Mouse (Mus musculus) limb, embryonic 14.5 days (tissue): ENCODE results near the gene Gata1. TPM values are rescaled to one million over a fixed set of nuclear protein-coding genes. Genes with fewer than 3 reads are reported as not detected.

ENCODE experiments used
- ATAC-seq: fragments of 200-750 bp; cut with Nextera tagmentation; 2 replicates; pipeline ENCODE4 v1.8.0; 2017; ENCODE audit warnings: low read depth, moderate number of reproducible peaks, moderate TSS enrichment; ENCODE audit not compliant: low FRiP score
- DNase-seq: peaks from one replicate; pipeline ENCODE4 v3.0.0-alpha.2; 2015; ENCODE audit warnings: low spot score
- H3K27ac ChIP-seq: fragments of 300-500 bp; sonication (generic); replicated peaks from 2 replicates; pipeline ENCODE4 v1.5.1; 2014; ENCODE audit warnings: low read depth, mild to moderate bottlenecking, low read length, moderate library complexity, mixed read lengths
- H3K27me3 ChIP-seq: fragments of 300-500 bp; sonication (generic); 2 replicates; pipeline ENCODE4 v1.6.1; 2014; ENCODE audit warnings: low read length, mixed read lengths; ENCODE audit not compliant: control insufficient read depth, insufficient read depth
- H3K36me3 ChIP-seq: fragments of 300-500 bp; sonication (generic); 2 replicates; pipeline ENCODE4 v1.6.1; 2014; ENCODE audit warnings: mild to moderate bottlenecking, low read length, moderate library complexity, mixed read lengths; ENCODE audit not compliant: control insufficient read depth, insufficient read depth
- H3K4me1 ChIP-seq: fragments of 300-500 bp; sonication (generic); 2 replicates; pipeline ENCODE4 v1.6.1; 2014; ENCODE audit warnings: antibody characterized with exemption, low read length, mixed read lengths; ENCODE audit not compliant: control insufficient read depth, insufficient read depth
- H3K4me2 ChIP-seq: fragments of 300-500 bp; sonication (generic); replicated peaks from 2 replicates; pipeline ENCODE4 v1.6.1; 2014; ENCODE audit warnings: low read depth, mild to moderate bottlenecking, low read length, moderate library complexity; ENCODE audit not compliant: severe bottlenecking
- H3K4me3 ChIP-seq: fragments of 300-500 bp; sonication (generic); replicated peaks from 2 replicates; pipeline ENCODE4 v1.5.1; 2014; ENCODE audit warnings: low read length
- H3K9ac ChIP-seq: fragments of 300-500 bp; sonication (generic); 2 replicates; pipeline ENCODE4 v1.6.1; 2014; ENCODE audit warnings: mild to moderate bottlenecking, low read depth, low read length, moderate library complexity; ENCODE audit not compliant: severe bottlenecking
- H3K9me3 ChIP-seq: fragments of 300-500 bp; sonication (generic); 2 replicates; pipeline ENCODE4 v1.6.1; 2016; ENCODE audit warnings: low read length; ENCODE audit not compliant: control insufficient read depth
- POLR2A ChIP-seq: fragments of 200-500 bp; IDR thresholded peaks from 2 replicates; pipeline ENCODE4 v1.8.0; 2012; ENCODE audit warnings: inconsistent platforms, mild to moderate bottlenecking, moderate library complexity, borderline replicate concordance; ENCODE audit not compliant: insufficient read depth, insufficient read length; ENCODE audit errors: extremely low read depth
- WGBS: fragments of 180-500 bp; shearing (Covaris S2); extraction: QIAGEN DNeasy Blood & Tissue Kit; methylation state at CpG from one replicate; pipeline ENCODE4 v1.1.7; 2014; 5-methylcytosine and 5-hydroxymethylcytosine counted together
- polyA plus RNA-seq, 2 experiments: library from polyadenylated mRNA; depleted of rRNA in 1 of 2; stranded (reverse) in 1 of 2; unstranded in 1 of 2; fragments of >200 nt; fragmentation: Nextera tagmentation in 1 of 2; extraction: Ambion mirVana in 1 of 2; gene quantifications; 2 replicates each; pipeline versions ENCODE4 v1.2.1 to v1.2.3; 2012 to 2014

The Gata1 gene
- polyA plus RNA-seq, 2 experiments, result 1.3 to 1.5 TPM

- no peak overlapping the region for H3K4me3 ChIP-seq
- no peak overlapping the region for H3K4me2 ChIP-seq
- H3K4me1 ChIP-seq, result no peaks in the 10 kb centered on the region
- H3K27ac ChIP-seq, result no peak overlapping the region
- no peaks in the 10 kb centered on the region for H3K27me3 ChIP-seq
- no peak for DNase-seq
- no peaks in the 10 kb centered on the region for H3K9me3 ChIP-seq
- TF ChIP-seq POLR2A, result no peak
- 71% methylated on average over 7 of the region's 7 CpGs for WGBS
- H3K9ac ChIP-seq, result no peak overlapping the region
- no peak for ATAC-seq
- no peaks in the 10 kb centered on the region for H3K36me3 ChIP-seq
Observed at GRCm38 (mm10) chrX:7963829-7964626, 13.8 kb downstream of the Gata1 start.

GRCm38 (mm10) chrX:7958868-7959267, 19.0 kb downstream of the Gata1 start:
- no peaks in the 10 kb centered on the region for H3K9me3 ChIP-seq
- ATAC-seq, result no peak

GRCm38 (mm10) chrX:7950091-7950490, 27.8 kb downstream of the Gata1 start:
- Histone ChIP-seq H3K27ac (no peak overlapping the region), H3K36me3 (no peaks in the 10 kb centered on the region), H3K4me3 (no peak overlapping the region), H3K9me3 (no peaks in the 10 kb centered on the region), H3K4me2 (no peak overlapping the region), H3K9ac (no peak overlapping the region), H3K27me3 (no peaks in the 10 kb centered on the region), H3K4me1 (no peaks in the 10 kb centered on the region)
- no peak for DNase-seq
- no peak for TF ChIP-seq POLR2A
- no peak for ATAC-seq
- 88% methylated on average over 7 of the region's 7 CpGs for WGBS

More at GRCm38 (mm10) chrX:7958868-7959267, 19.0 kb downstream of the Gata1 start:
- no peak for TF ChIP-seq POLR2A
- Histone ChIP-seq H3K9ac (no peak overlapping the region), H3K4me1 (no peaks in the 10 kb centered on the region), H3K27ac (no peak overlapping the region), H3K36me3 (no peaks in the 10 kb centered on the region), H3K27me3 (no peaks in the 10 kb centered on the region), H3K4me2 (no peak overlapping the region), H3K4me3 (no peak overlapping the region)
- no peak for DNase-seq
- 91% methylated on average over 9 of the region's 9 CpGs for WGBS

- H3K9ac ChIP-seq, result peak overlapping the region; percentile 54
- no peaks in the 10 kb centered on the region for H3K4me1 ChIP-seq
- H3K4me2 ChIP-seq, result peak overlapping the region; percentile 45
- no peaks in the 10 kb centered on the region for H3K27me3 ChIP-seq
- no peaks in the 10 kb centered on the region for H3K9me3 ChIP-seq
- DNase-seq (peak; percentile 92), ATAC-seq (peak; percentile 99)
- WGBS, result 22% methylated on average over 38 of the region's 38 CpGs
- peak overlapping the region; percentile 46 for H3K4me3 ChIP-seq
- no peak for TF ChIP-seq POLR2A
- 0 out of 2 replicates have a peak overlapping the region, but pooled peaks have one; percentile 33 for H3K27ac ChIP-seq
- peaks cover 2% of the 10 kb centered on the region for H3K36me3 ChIP-seq
Observed at GRCm38 (mm10) chrX:7947900-7948492, 29.9 kb downstream of the Gata1 start.

GRCm38 (mm10) chrX:7947108-7947899, 30.6 kb downstream of the Gata1 start, which contains the start of gene Hdac6:
Gene Hdac6 (minus strand): TSS chrX:7947889.
- H3K36me3 ChIP-seq, result peaks cover 2% of the 10 kb centered on the region
- TF ChIP-seq POLR2A, result peak; percentile 47; the same call in 1 of the 2 replicates
- WGBS, result 29% methylated on average over 31 of the region's 37 CpGs
- H3K27me3 ChIP-seq, result no peaks in the 10 kb centered on the region
- H3K27ac ChIP-seq, result 0 out of 2 replicates have a peak within 1 kb of the TSS, but pooled peaks have one; percentile 33
- H3K4me2 ChIP-seq, result peak within 1 kb of the TSS; percentile 46
- ATAC-seq (no peak), DNase-seq (no peak)
- H3K9ac ChIP-seq, result peak within 1 kb of the TSS; percentile 54
- no peaks in the 10 kb centered on the region for H3K4me1 ChIP-seq
- no peaks in the 10 kb centered on the region for H3K9me3 ChIP-seq
- peak within 1 kb of the TSS; percentile 46 for H3K4me3 ChIP-seq
